Mouse (Mus musculus) WW6 (cell line): Measurements from ENCODE around the gene Tsr2.

Experiments used
- DNase-seq: peaks from one replicate; pipeline ENCODE4 v3.0.0-alpha.2; 2013; ENCODE audit warnings: low read depth, low spot score

Gene Tsr2

GRCm38 (mm10) chrX:151096171-151097058, at the start of gene Tsr2:
Tsr2 (minus strand) TSS chrX:151096543.
- peak; percentile 40 for DNase-seq

DNA sequence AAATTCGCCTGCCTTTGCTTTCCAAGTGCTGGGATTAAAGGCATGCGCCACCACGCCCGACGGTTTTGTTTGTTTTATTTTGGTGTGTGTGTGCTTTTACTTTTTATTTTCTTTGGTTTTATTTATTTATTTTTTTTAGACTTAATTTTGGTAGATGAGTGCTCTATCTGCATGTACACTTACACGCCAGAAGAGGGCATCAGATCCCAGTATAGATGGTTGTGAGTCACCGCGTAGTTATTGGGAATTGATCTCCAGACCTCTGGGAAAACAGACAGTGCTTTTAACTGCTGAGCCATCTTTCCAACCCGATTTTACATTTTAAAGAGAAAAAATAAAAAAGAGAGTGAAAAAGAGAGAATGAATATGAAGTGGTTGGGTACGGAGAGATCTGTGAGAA, 36.4 kb upstream of the Tsr2 start:
- no peak for DNase-seq

DNA sequence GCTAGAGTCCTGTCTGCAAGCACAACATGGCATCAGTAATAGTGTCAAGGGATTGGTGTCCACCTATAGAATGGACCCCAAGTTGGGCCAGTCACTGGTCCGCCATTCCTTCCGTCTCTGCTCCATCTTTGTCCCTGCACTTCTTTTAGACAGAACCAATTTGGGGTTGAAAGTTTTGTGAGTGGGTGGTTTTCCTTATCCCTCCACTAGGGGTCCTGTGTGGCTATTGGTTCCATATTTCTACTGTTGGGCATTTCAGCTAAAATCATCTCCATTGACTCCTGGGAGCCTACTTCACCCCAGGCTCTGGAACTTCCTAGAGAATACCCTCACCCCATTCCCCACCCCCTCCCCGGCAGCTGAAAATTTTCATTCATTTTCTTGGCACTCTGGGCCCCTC, 34.1 kb upstream of the Tsr2 start:
- no peak for DNase-seq

DNA sequence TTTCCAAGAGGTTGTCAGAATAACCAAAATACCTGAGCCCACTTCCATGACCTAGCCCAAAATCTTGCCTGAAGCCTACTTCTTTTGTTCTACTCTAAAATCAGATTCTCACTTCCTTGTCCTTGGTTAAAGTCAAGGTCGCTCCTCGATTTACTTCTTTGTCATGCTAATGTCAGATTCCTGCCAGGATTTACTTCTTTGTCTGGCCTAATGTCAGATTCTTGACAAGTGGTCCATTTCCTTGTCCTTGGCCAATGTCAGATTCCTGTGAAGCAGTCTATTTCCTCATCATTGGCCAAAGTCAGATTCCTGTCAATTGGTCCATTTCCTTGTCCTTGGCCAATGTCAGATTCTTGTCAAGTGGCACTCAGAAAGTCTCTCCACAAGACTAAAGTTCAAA, 27.6 kb upstream of the Tsr2 start:
- peak; percentile 50 for DNase-seq

- no peak for DNase-seq
Measured at GRCm38 (mm10) chrX:151117432-151117831, 21.1 kb upstream of the Tsr2 start.

DNA sequence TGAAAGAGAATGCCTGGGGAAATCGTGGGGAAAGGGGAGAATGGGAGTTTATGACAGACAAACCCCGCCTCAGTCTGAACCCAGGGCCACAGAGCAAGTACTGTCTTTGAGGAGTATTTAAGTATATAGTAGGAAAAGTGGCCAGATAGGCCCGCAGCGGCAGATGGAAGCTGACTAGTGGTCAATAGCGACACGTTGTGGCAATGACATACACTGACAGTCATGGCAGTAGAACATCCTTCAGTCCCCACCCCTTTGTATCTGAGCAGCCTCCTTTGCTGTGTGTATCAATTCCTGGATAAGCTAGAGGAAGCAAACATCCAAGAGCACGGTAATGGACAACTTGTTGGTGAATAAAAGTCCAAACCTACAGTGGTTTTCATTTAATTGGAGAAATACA, 20.5 kb upstream of the Tsr2 start:
- DNase-seq, result no peak

DNA sequence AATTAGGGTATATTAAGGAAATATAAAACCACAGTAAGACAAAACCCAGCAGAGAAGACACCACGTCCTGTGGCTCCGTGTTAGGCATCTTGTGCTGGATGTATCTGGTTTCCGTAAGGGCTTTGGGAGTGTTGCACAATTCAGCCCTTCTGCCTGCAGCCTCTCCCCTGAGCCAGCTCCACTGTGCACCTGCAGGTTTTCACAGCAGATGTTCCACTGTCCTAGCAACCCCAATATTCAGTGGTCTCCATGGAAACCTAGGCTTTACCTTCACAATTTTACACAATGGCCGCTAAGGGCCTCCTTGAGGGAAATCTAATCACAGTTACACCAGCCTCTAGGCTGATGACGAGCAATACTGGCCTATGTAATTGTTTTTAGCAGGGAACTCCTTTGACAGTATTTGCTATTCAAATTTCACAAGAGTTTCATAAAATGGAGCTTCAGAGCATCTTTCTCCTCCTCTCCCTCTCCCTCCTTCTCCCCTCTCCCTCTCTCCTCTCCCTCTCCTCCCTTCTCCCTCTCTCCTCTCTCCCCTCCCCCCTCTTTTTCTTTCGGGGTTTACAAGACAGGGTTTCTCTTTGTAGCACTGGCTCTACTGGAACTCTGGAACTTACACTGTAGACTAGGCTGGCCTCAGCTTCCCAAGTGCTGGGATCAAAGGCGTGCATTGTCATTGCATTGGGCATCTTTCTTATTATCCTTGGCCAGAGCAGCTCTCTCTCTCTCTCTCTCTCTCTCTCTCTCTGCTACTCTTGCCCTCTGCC, 11.1 kb upstream of the Tsr2 start:
- DNase-seq, result no peak

DNA sequence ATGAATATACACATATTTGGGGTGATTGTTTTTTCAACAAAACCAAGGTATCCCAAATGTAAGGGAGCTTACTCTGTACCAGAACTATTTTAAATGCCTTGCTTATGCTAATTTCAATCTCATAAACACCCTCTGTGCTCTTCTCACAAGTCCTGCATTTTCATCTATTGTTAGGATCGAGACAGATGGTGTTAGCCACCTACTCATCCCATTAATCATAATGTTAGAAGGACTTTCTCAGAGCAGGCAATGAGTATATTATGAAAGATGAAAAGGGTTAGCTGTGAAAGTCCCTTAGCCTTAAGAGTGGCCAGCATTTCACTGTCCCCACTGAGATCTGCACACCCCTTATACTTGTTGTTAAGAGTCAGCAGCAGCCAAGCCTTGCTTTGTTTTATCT, 8.9 kb downstream of the Tsr2 start:
- DNase-seq, result no peak

- no peak for DNase-seq
Measured at GRCm38 (mm10) chrX:151085599-151085998, 10.7 kb downstream of the Tsr2 start.

GRCm38 (mm10) chrX:151076941-151077485, 19.3 kb downstream of the Tsr2 start:
- DNase-seq, result no peak

GRCm38 (mm10) chrX:151076007-151076406, 20.3 kb downstream of the Tsr2 start:
- DNase-seq, result no peak

DNA sequence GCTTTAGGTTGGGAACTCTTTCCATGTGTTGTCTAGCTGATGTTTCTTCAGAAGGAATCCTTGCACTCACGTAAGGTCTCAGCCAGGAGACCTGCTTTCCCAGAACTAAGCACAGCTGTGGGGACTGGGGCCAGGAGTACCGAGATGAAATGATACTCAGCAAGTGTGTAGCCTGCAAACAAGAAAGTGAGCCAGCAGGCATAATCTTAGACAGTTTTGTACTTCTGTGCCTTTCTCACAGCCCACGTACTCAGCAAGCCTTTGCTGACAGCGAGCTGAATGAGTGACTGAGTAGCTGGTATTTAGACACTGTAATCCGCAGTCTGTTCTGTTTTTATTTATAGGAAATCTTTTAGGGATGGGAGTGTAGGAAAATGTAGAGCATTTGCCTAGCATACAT, 28.5 kb downstream of the Tsr2 start:
- no peak for DNase-seq

- DNase-seq, result no peak
Measured at GRCm38 (mm10) chrX:151066071-151066666, 30.2 kb downstream of the Tsr2 start.

DNA sequence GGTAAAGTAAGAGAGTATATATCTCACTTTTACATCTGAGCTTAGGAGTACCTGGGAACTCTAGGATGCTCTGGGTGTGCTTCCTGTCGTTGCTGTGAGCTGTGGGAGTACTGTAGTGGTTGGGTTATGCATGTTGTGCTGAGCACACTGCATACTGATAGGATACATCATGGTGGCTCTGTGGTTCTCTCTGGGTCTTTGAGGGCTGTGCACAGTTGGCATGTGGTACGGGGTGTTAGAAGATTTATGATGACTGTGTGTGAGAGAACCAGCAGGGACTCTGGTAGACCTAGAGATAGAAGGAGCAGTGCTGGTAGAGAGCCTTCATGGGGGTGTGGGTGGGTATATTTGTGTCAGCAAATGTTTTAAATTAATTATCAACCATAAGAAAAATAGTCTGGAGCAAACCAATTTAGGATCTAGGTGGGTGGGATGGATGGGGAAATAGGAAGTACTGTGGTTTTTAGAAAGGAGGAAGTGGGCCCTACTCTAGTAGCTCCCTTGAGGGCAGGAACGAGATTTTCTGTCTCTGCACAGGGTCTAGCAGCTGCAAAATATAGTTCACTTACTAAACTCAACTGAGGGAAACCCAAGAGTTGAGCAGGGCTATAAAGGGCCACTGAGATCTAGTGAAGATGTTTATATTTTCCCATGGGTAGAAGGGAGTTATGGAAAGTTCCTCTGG, 34.6 kb downstream of the Tsr2 start:
- DNase-seq, result no peak

DNA sequence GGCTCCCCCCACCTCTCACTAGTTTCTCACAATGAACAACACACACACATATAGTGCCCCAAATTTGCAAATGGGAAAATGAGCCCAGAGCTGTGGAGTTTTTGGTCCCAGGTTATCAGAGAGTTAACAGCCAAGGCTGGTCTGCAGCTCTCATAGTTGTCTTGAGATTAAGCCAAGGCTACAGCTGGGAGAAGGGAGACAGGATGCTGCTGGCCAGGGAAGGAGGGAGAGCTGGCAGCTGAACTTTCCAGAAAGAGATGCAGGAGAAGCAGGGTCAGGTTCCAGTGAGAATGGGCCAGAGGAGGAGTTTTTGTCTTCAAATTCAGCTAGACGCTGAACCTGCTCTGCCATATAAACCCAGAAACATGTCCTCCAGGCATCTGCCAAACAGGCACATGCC, 37.0 kb downstream of the Tsr2 start:
- DNase-seq, result no peak

GRCm38 (mm10) chrX:151055559-151055958, 40.8 kb downstream of the Tsr2 start:
- DNase-seq, result no peak

GRCm38 (mm10) chrX:151054489-151054888, 41.9 kb downstream of the Tsr2 start:
- DNase-seq, result no peak

GRCm38 (mm10) chrX:151050337-151050736, 46.0 kb downstream of the Tsr2 start:
- no peak for DNase-seq

DNA sequence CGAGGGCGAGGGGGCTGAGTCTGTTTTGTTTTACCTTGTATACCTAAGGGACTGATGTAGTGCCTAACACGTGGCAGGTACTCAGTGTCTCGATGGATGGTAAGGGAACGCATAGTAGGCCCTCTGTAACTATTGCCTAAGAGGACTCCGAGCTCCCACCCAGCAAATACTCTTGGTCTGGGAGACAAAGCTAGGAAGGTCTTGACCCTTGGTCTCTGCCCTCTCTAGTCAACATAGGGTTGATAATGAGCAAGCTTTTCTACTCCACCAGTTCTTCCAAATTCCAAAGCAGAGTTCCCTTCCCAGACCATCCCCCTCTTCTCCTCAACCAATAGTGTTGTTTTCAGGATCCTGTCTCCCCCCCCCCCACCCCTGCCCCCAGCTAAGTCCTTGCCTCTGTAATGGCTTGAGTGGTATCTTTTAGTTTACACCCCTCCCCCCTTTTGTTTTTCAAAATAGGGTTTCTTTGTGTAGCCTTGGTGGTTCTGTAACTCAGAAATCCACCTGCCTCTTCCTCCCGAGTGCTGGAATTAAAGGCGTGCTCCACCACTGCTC, 46.6 kb downstream of the Tsr2 start:
- peak; percentile 26 for DNase-seq

DNA sequence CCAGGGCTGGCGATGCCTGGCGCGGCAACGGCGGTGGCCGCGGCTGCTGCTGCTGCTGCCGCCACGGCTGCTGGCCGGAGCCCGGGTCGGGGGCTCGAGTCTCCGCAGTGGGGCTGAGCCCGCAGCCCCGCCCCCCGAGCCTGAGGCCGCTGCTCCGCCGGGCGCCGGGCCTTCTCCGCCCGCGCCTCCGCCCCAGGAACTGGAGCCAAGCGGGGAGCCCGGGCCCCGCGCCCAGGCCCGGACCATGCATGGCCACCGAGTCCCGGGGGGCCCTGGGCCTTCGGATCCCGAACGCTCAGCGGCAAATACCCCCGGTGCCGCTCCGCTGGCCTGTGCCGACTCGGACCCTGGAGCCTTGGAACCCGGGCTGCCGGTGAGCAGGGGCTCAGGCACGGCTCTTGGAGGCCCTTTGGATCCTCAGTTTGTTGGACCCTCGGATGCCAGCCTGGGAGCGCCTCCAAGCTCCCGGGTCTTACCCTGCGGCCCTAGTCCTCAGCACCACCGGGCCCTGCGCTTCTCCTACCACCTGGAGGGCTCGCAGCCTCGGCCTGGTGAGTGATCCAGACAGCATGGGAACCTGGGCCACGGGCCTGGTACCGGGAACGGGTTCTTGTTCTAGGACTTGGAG, 48.8 kb downstream of the Tsr2 start:
- DNase-seq, result no peak
